Mouse (Mus musculus): ENCODE results near the gene Cdr2l. TPM values are rescaled to one million over a fixed set of nuclear protein-coding genes. Genes with fewer than 3 reads are reported as not detected.
"Not testable (repeated sequence)": the region's sequence is repeated elsewhere in the genome, so short reads cannot be mapped to it uniquely, and the experiment has no call there.

Gene Cdr2l
- polyA plus RNA-seq, 1 experiment from 2014 or later = 19.7 TPM

DNA sequence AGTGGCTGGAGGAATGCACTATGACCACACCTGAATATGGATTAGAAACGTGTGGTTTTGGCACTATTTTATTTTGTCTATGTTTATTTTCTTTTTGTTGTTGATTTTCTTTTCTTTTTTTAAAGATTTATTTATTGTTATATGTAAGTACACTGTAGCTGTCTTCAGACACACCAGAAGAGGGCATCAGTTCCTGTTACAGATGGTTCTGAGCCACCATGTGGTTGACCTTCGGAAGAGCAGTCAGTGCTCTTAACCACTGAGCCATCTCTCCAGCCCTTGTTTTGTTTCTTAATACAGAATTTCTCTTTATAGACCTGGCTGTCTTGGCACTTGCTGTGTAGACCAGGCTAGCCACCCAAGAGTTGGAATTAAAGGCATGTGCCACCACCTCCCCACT is 9.0 kb upstream of the Cdr2l start:
- no peak overlapping the region for H3K27ac ChIP-seq
- ATAC-seq (ENCODE audit: insufficient number of reproducible peaks, insufficient read depth, low FRiP score, low TSS enrichment) = no peak
- H3K27me3 ChIP-seq = peaks cover 61% of the 10 kb centered on the region
- no peak overlapping the region for H3K9ac ChIP-seq
- H3K4me3 ChIP-seq = no peak overlapping the region
- WGBS = 41% methylated on average over 2 of the region's 2 CpGs
- H3K9me3 ChIP-seq = no peaks in the 10 kb centered on the region
- no peaks in the 10 kb centered on the region for H3K36me3 ChIP-seq
- no peak overlapping the region for H3K4me2 ChIP-seq (replicated peaks)
- no peaks in the 10 kb centered on the region; the same call in 1 of the 2 replicates for H3K4me1 ChIP-seq

GRCm38 (mm10) chr11:115373805-115374694 is 7.7 kb upstream of the Cdr2l start:
- Histone ChIP-seq H3K4me1 (no peaks in the 10 kb centered on the region; the same call in 1 of the 2 replicates), H3K9me3 (no peaks in the 10 kb centered on the region), H3K36me3 (no peaks in the 10 kb centered on the region), H3K27me3 (peaks cover 49% of the 10 kb centered on the region), H3K4me3 (peak overlapping the region; percentile 31), H3K27ac (no peak overlapping the region), H3K4me2 (replicated peaks) (peak overlapping the region; percentile 52), H3K9ac (peak overlapping the region; percentile 20)
- ATAC-seq (ENCODE audit: insufficient number of reproducible peaks, insufficient read depth, low FRiP score, low TSS enrichment) = no peak
- 2% methylated on average over 30 of the region's 30 CpGs for WGBS

DNA sequence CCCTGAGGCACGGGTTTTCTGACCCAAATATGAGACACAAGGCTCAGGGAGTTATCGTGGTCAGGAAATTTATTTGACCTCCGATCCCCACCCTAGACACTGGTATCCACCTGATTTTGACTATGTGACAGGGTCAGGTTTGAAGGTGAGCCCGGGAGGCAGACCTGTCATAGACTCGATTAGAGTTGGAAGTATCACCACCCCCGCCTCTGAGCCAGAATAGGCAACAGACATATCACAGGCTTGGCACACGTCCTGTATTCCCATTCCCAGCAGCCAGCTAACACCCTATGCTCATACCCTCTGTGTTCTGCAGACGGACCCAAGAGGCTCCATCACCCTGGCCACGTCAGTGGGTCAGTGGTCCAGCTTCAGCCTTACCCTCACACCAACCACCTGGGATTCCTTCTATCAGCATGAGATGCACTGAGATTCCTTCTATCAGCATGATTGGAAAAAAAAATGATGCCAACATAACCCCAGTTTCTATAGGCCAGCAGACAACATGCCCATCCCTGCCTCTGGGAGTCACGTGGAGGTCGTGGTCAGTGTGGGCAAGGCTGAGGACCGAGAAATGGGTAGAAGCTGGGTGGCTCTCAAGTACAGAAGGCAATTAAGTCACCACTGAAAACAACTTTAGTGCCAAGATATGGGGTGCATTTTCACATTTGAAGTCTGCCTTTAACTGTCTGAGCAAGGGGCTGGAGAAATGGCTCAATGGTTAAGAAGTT is 6.9 kb upstream of the Cdr2l start:
- H3K27ac ChIP-seq = no peak overlapping the region
- no peak overlapping the region for H3K9ac ChIP-seq
- 63% methylated on average over 12 of the region's 12 CpGs for WGBS
- H3K36me3 ChIP-seq = no peaks in the 10 kb centered on the region
- peak overlapping the region; percentile 52 for H3K4me2 ChIP-seq (replicated peaks)
- peaks cover 43% of the 10 kb centered on the region for H3K27me3 ChIP-seq
- no peaks in the 10 kb centered on the region for H3K9me3 ChIP-seq
- H3K4me3 ChIP-seq = no peak overlapping the region
- ATAC-seq (ENCODE audit: insufficient number of reproducible peaks, insufficient read depth, low FRiP score, low TSS enrichment) = no peak
- H3K4me1 ChIP-seq = no peaks in the 10 kb centered on the region; the same call in 1 of the 2 replicates

DNA sequence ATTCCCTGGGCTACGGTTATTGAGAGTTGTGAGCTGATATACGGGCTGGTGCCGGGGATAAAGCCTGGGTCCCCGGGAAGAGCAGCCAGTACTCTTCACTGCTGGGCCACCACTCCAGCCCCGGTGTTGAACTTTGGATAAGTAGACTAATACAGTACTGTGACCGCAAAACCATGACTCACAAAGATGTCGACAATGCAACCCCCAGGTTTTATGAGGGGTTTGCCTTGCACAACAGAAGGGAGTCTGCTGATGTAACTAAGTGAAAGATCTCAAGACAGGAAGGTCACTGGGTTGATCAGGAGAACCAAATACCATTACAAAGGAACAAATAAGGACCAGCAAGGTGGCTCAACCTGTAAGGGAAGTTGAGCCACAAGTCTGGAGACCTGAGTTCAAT is 5.0 kb upstream of the Cdr2l start:
- ATAC-seq (ENCODE audit: insufficient number of reproducible peaks, insufficient read depth, low FRiP score, low TSS enrichment) = no peak
- Histone ChIP-seq H3K9me3 (no peaks in the 10 kb centered on the region), H3K9ac (no peak overlapping the region), H3K4me3 (no peak overlapping the region), H3K4me2 (replicated peaks) (no peak overlapping the region), H3K27me3 (peaks cover 34% of the 10 kb centered on the region), H3K36me3 (no peaks in the 10 kb centered on the region), H3K27ac (no peak overlapping the region), H3K4me1 (no peaks in the 10 kb centered on the region; the same call in 1 of the 2 replicates)
- 70% methylated on average over 7 of the region's 7 CpGs for WGBS

DNA sequence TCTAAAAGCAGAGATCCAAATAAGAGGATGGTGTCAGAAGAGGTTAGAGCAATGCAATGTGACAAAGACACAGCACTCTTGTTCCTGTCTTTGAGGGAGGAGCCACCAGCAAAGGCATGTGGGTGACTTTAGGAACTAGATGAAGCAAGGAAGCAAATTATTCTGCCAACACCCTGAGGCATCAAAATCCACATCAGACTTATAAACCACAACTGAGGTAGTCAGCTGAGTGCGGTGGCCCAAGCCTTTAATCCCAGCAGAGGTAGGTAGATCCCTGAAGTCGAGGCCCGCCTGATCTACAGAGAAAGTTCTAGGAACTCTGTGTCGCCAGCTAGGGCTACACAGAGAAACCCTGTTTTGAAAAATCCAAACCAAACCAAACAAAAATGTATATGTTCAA is 4.5 kb upstream of the Cdr2l start:
- Histone ChIP-seq H3K27ac (no peak overlapping the region), H3K4me3 (no peak overlapping the region), H3K4me2 (replicated peaks) (no peak overlapping the region), H3K9me3 (no peaks in the 10 kb centered on the region), H3K4me1 (no peaks in the 10 kb centered on the region; the same call in 1 of the 2 replicates), H3K36me3 (no peaks in the 10 kb centered on the region), H3K27me3 (peaks cover 34% of the 10 kb centered on the region), H3K9ac (no peak overlapping the region)
- WGBS = 79% methylated on average over 4 of the region's 4 CpGs
- ATAC-seq (ENCODE audit: insufficient number of reproducible peaks, insufficient read depth, low FRiP score, low TSS enrichment) = no peak

GRCm38 (mm10) chr11:115377854-115378253 is 3.9 kb upstream of the Cdr2l start:
- Histone ChIP-seq H3K9me3 (no peaks in the 10 kb centered on the region), H3K27me3 (peaks cover 34% of the 10 kb centered on the region), H3K4me3 (no peak overlapping the region), H3K4me1 (peaks cover 5% of the 10 kb centered on the region), H3K9ac (no peak overlapping the region), H3K36me3 (no peaks in the 10 kb centered on the region), H3K4me2 (replicated peaks) (no peak overlapping the region), H3K27ac (no peak overlapping the region)
- WGBS = 83% methylated on average over 7 of the region's 7 CpGs
- ATAC-seq (ENCODE audit: insufficient number of reproducible peaks, insufficient read depth, low FRiP score, low TSS enrichment) = no peak

DNA sequence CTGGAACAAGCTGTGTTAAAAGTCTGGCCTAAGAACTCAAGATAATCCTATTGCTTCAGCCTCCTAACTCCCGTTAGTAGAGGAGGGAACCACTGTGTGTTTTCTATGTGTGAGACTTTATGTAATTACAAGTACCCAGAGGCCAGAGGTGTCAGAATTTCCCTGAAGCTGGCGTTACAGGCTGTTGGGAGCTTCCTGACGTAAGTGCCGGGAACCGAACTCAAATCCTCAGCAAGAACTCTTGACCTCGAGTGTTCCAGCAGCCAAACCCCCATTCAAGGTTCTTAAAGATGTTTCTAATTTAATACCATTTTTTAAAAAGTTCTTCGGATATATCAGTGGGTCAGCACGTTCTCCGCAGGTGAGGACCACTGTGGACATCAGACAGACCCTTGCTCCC is 440 bp upstream of the Cdr2l start:
- peak overlapping the region; percentile 76 for H3K4me2 ChIP-seq (replicated peaks)
- no peaks in the 10 kb centered on the region for H3K36me3 ChIP-seq
- no peak for ATAC-seq (ENCODE audit: insufficient number of reproducible peaks, insufficient read depth, low FRiP score, low TSS enrichment)
- no peak overlapping the region; the same call in 1 of the 2 replicates for H3K27ac ChIP-seq
- peak overlapping the region; percentile 78 for H3K4me3 ChIP-seq
- peaks cover 38% of the 10 kb centered on the region for H3K4me1 ChIP-seq
- H3K9ac ChIP-seq = no peak overlapping the region
- H3K9me3 ChIP-seq = no peaks in the 10 kb centered on the region
- H3K27me3 ChIP-seq = no peaks in the 10 kb centered on the region
- WGBS = 8% methylated on average over 9 of the region's 9 CpGs

DNA sequence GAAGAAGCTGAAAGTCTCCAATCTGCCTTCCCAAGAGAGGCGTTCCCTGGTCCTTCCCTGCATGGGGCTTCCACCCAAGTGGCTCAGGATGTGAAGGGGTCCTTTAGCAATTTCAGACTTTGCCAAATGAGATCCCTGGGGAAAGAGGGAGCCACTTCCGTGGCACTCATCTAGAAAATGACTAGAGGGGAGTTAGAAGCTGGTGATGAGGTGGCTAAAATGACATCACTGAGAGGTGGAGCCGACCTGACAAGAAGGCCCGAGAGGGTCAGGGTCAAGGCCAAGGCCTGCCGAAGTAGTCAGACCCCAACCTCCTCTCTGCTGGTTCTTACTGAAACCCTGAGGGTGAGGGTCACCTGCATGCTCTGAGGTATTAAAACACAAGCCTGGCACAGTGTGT is 1.2 kb downstream of the Cdr2l start:
- peak overlapping the region; percentile 76 for H3K4me2 ChIP-seq (replicated peaks)
- H3K36me3 ChIP-seq = no peaks in the 10 kb centered on the region
- H3K27me3 ChIP-seq = no peaks in the 10 kb centered on the region
- peak overlapping the region; percentile 24; the same call in 1 of the 2 replicates for H3K27ac ChIP-seq
- peaks cover 38% of the 10 kb centered on the region for H3K4me1 ChIP-seq
- H3K4me3 ChIP-seq = peak overlapping the region; percentile 78
- H3K9ac ChIP-seq = peak overlapping the region; percentile 91
- no peaks in the 10 kb centered on the region for H3K9me3 ChIP-seq
- ATAC-seq (ENCODE audit: insufficient number of reproducible peaks, insufficient read depth, low FRiP score, low TSS enrichment) = no peak
- WGBS = 14% methylated on average over 5 of the region's 5 CpGs

DNA sequence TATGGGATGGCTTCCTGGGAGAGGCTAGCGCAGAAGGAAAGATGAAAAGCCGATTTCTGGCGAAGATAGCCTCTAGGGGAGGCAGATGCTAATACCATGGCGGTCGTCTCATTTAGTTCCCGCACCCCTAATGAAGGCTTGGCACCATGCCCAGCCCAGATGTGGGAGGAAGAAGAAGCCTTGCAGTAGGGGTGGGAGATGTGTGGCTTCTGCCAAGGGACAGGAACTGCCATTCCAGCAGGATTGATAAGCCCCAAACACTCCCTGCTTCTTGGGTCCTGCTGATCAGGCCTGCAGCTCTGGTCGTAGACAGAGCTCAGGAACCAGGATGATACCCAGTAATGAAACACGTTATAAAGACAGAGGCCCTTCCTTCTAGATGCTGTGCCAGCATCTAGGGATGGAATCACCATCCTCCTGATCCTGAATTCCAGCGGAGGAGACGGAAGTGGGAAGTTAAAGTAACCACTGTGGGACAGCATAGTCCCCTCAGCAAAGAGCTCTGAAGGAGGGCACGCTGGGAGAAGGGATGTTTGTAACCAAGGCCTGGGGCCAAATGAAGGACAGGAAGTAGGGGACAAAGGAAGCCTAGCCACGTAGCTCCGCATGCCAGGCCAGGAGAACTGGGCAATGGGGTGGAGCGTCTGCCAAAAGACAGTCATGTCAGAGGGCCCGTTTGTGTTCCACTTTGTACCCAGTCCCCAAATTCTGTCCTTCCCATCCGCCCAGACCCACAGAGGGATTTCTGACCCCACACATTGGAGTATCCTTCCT is 2.2 kb downstream of the Cdr2l start:
- H3K36me3 ChIP-seq = no peaks in the 10 kb centered on the region
- no peaks in the 10 kb centered on the region for H3K9me3 ChIP-seq
- H3K4me3 ChIP-seq = no peak overlapping the region
- peak overlapping the region; percentile 91; the same call in 1 of the 2 replicates for H3K9ac ChIP-seq
- 36% methylated on average over 16 of the region's 16 CpGs for whole genome bisulfite sequencing
- H3K4me2 ChIP-seq (replicated peaks) = peak overlapping the region; percentile 76
- no peak for ATAC-seq (ENCODE audit: insufficient number of reproducible peaks, insufficient read depth, low FRiP score, low TSS enrichment)
- peaks cover 38% of the 10 kb centered on the region for H3K4me1 ChIP-seq
- H3K27me3 ChIP-seq = no peaks in the 10 kb centered on the region
- peak overlapping the region; percentile 24; the same call in 1 of the 2 replicates for H3K27ac ChIP-seq

DNA sequence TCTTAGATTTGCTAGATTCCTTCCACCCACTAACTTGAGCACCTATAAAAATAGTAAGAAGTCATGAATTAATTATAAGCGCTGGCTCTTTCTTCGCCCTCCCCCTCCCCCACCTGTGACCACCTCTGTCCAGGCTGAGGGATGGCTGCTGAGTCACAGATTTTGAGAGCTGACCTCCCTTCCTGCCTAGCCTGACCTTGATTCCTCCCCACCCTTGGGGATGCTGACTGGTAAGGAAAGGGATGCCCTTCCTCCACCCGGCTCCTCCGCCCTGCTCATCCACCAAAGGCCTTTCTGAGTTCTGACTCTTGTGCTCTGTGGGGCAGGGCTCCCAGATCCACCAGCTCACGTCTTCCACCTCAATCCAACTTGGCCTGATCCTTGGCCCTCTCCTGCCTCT is 2.9 kb downstream of the Cdr2l start:
- H3K27ac ChIP-seq = no peak overlapping the region
- peaks cover 38% of the 10 kb centered on the region for H3K4me1 ChIP-seq

GRCm38 (mm10) chr11:115386859-115387258 is 5.1 kb downstream of the Cdr2l start:
- not testable (repeated sequence) for H3K27me3 ChIP-seq; ATAC-seq (ENCODE audit: insufficient number of reproducible peaks, insufficient read depth, low FRiP score, low TSS enrichment); H3K4me2 ChIP-seq (replicated peaks); H3K9ac ChIP-seq; H3K9me3 ChIP-seq; H3K27ac ChIP-seq; H3K4me3 ChIP-seq
- 91% methylated on average over 3 of the region's 3 CpGs for WGBS
- Histone ChIP-seq H3K36me3 (peaks cover 14% of the 10 kb centered on the region), H3K4me1 (peaks cover 38% of the 10 kb centered on the region)

More for the DNA sequence above, 2.9 kb downstream of the Cdr2l start:
- Histone ChIP-seq H3K27me3 (no peaks in the 10 kb centered on the region), H3K4me3 (no peak overlapping the region), H3K9me3 (no peaks in the 10 kb centered on the region), H3K4me2 (replicated peaks) (0 out of 2 replicates have a peak overlapping the region, but pooled peaks have one; percentile 76), H3K9ac (no peak overlapping the region; the same call in 1 of the 2 replicates), H3K36me3 (no peaks in the 10 kb centered on the region)
- no peak for ATAC-seq (ENCODE audit: insufficient number of reproducible peaks, insufficient read depth, low FRiP score, low TSS enrichment)
- WGBS = 57% methylated on average over 5 of the region's 5 CpGs
